Mouse (Mus musculus) CH12.LX (cell line): ENCODE measurements at regions not wholly inside any gene's neighbourhood (a gene's known extent, or its start where the extent isn't known, plus 50 kb on each side); places are given as distances from the start of the nearest gene placed in this dataset.

Experiments
- DNase-seq: peaks from one replicate; pipeline ENCODE4 v3.0.0-alpha.2; 2013; ENCODE audit errors: extremely low read depth
- H3K27ac ChIP-seq: 2 replicates; pipeline ENCODE4 v1.5.1; 2012; ENCODE audit warnings: low read depth, mild to moderate bottlenecking, control low read depth, moderate library complexity; ENCODE audit not compliant: insufficient read depth
- H3K27me3 ChIP-seq: replicated peaks from 2 replicates; pipeline ENCODE3; 2012; ENCODE audit warnings: inconsistent platforms
- H3K36me3 ChIP-seq, 2 experiments: replicated peaks in 1 of 2; 2 replicates each; pipeline versions ENCODE3 to v1.6.1; 2012; ENCODE audit warnings: inconsistent platforms in 1 of 2, low read length in 1 of 2, mild to moderate bottlenecking in 1 of 2, mixed read lengths in 1 of 2, moderate library complexity in 1 of 2; ENCODE audit not compliant: control insufficient read depth in 1 of 2, insufficient read depth in 1 of 2
- H3K4me1 ChIP-seq, 2 experiments: 2 replicates each; pipeline ENCODE4 v1.6.1; 2012; ENCODE audit warnings: inconsistent platforms in 1 of 2, moderate library complexity in 1 of 2; ENCODE audit not compliant: insufficient read depth in 2 of 2, control insufficient read depth in 1 of 2
- H3K4me2 ChIP-seq: 2 replicates; pipeline ENCODE4 v1.6.1; 2012; ENCODE audit warnings: low read depth, mild to moderate bottlenecking, control low read depth; ENCODE audit not compliant: poor library complexity, insufficient read depth, severe bottlenecking
- H3K4me3 ChIP-seq, 3 experiments: fragments of 150-350 bp in 1 of 3; sonication (generic) in 1 of 3; replicated peaks in 1 of 3; 2 replicates each; pipeline versions ENCODE3 to v1.5.1; 2011 to 2012; ENCODE audit warnings: low read depth in 2 of 3, low read length in 2 of 3, mild to moderate bottlenecking in 2 of 3, moderate library complexity in 2 of 3, control low read depth in 1 of 3, improper control_type of control experiment in 1 of 3, inconsistent platforms in 1 of 3, mixed read lengths in 1 of 3; ENCODE audit not compliant: poor library complexity in 1 of 3
- H3K79me2 ChIP-seq: replicated peaks from 2 replicates; pipeline ENCODE4 v1.6.1; 2012; ENCODE audit warnings: mild to moderate bottlenecking, moderate library complexity; ENCODE audit not compliant: control insufficient read depth, poor library complexity, insufficient read depth, severe bottlenecking; ENCODE audit errors: extremely low read depth
- H3K9ac ChIP-seq: 2 replicates; pipeline ENCODE4 v1.6.1; 2012; ENCODE audit warnings: low read depth, mild to moderate bottlenecking, control low read depth, moderate library complexity; ENCODE audit not compliant: insufficient read depth
- H3K9me3 ChIP-seq: replicated peaks from 2 replicates; pipeline ENCODE3; 2012; ENCODE audit warnings: low read length, inconsistent platforms, mixed read lengths
- BHLHE40 ChIP-seq: IDR thresholded peaks from 2 replicates; pipeline ENCODE4 v1.6.1; 2011; ENCODE audit warnings: mild to moderate bottlenecking, low read depth, low read length, improper control_type of control experiment
- CHD2 ChIP-seq: IDR thresholded peaks from 2 replicates; pipeline ENCODE4 v1.6.1; 2011; ENCODE audit warnings: low read length, improper control_type of control experiment
- ELF1 ChIP-seq: IDR thresholded peaks from 2 replicates; pipeline ENCODE4 v1.6.1; 2014; ENCODE audit warnings: low read depth, mild to moderate bottlenecking, inconsistent platforms, low read length, improper control_type of control experiment
- EP300 ChIP-seq: IDR thresholded peaks from 2 replicates; pipeline ENCODE4 v1.6.1; 2011; ENCODE audit warnings: low read length, improper control_type of control experiment
- HCFC1 ChIP-seq: IDR thresholded peaks from 2 replicates; pipeline ENCODE4 v1.6.1; 2012; ENCODE audit warnings: low read depth, mild to moderate bottlenecking, inconsistent platforms, low read length, improper control_type of control experiment
- JUND ChIP-seq: conservative IDR thresholded peaks from 2 replicates; pipeline ENCODE4 v1.6.1; 2011; ENCODE audit warnings: low read depth, low read length, improper control_type of control experiment
- MAFK ChIP-seq: IDR thresholded peaks from 2 replicates; pipeline ENCODE4 v1.6.1; 2011; ENCODE audit warnings: low read length, improper control_type of control experiment; ENCODE audit not compliant: insufficient replicate concordance
- MXI1 ChIP-seq: IDR thresholded peaks from 2 replicates; pipeline ENCODE4 v1.6.1; 2011; ENCODE audit warnings: mild to moderate bottlenecking, low read depth, low read length, improper control_type of control experiment
- NRF1 ChIP-seq: IDR thresholded peaks from 2 replicates; pipeline ENCODE4 v1.6.1; 2014; ENCODE audit warnings: low read depth, mild to moderate bottlenecking, inconsistent platforms, low read length, improper control_type of control experiment, moderate library complexity
- POLR2A ChIP-seq: IDR thresholded peaks from 2 replicates; pipeline ENCODE4 v1.6.1; 2011; ENCODE audit warnings: low read depth, mild to moderate bottlenecking, improper control_type of control experiment, low read length
- POLR2AphosphoS2 ChIP-seq: IDR thresholded peaks from 2 replicates; pipeline ENCODE4 v1.6.1; 2011; ENCODE audit warnings: low read depth, low read length, improper control_type of control experiment
- RAD21 ChIP-seq: IDR thresholded peaks from 2 replicates; pipeline ENCODE4 v1.6.1; 2011; ENCODE audit warnings: low read depth, mild to moderate bottlenecking, low read length, improper control_type of control experiment, moderate library complexity
- TCF12 ChIP-seq: IDR thresholded peaks from 2 replicates; pipeline ENCODE4 v1.6.1; 2014; ENCODE audit warnings: low read depth, mild to moderate bottlenecking, inconsistent platforms, low read length, improper control_type of control experiment
- USF1 ChIP-seq: IDR thresholded peaks from 2 replicates; pipeline ENCODE4 v1.6.1; 2014; ENCODE audit warnings: low read depth, mild to moderate bottlenecking, inconsistent platforms, low read length, improper control_type of control experiment
- ZC3H11A ChIP-seq: IDR thresholded peaks from 2 replicates; pipeline ENCODE4 v1.6.1; 2012; ENCODE audit warnings: low read depth, mild to moderate bottlenecking, inconsistent platforms, low read length, improper control_type of control experiment
- ZKSCAN1 ChIP-seq: IDR thresholded peaks from 2 replicates; pipeline ENCODE4 v1.6.1; 2012; ENCODE audit warnings: low read depth, inconsistent platforms, low read length, improper control_type of control experiment, borderline replicate concordance
- ZMIZ1 ChIP-seq: IDR thresholded peaks from 2 replicates; pipeline ENCODE4 v1.6.1; 2012; ENCODE audit warnings: low read depth, mild to moderate bottlenecking, inconsistent platforms, low read length, improper control_type of control experiment
- ZNF384 ChIP-seq: IDR thresholded peaks from 2 replicates; pipeline ENCODE4 v1.6.1; 2012; ENCODE audit warnings: low read depth, low read length, improper control_type of control experiment, inconsistent platforms
- dilution Hi-C: fragments of 300-500 bp; cut with MboI; formaldehyde crosslinking; loops from 2 replicates; pipeline ENCODE4 v1.14.3; 2020; ENCODE audit warnings: low sequenced_read_pairs; ENCODE audit not compliant: extremely low pct_unique_long_range_greater_than_20kb, extremely low pct_ligation_motif_present
- in situ Hi-C: fragments of 300-500 bp; cut with MboI; formaldehyde crosslinking; loops from 3 replicates; pipeline ENCODE4 v1.14.3; 2019; ENCODE audit warnings: low sequenced_read_pairs, low pct_ligation_motif_present, low pct_unique_long_range_greater_than_20kb, mixed read lengths

DNA sequence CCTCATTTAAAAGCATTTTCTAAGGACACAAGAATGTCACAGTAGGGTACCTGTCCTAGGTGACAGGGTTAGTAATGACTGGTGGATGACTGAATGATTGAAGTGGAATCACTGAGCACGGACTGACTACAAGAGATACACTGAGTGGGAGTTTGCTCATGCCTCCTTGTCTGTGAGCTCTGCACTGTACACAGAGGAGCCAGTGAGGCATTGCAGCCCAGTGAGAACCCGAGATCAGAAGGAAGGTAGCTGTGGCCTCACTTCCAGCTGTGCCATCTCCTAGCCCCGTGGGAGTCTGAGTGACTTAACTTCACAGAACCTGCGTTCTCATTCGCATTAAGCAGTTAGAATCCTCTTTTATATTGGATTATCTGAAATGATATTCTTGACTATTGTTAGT, 148.8 kb upstream of the P2ry1 start:
- no peak overlapping the region for H3K9ac ChIP-seq
- dilution Hi-C loops (no loop called here), in situ Hi-C loops (no loop called here)
- H3K36me3 ChIP-seq = no peaks in the 10 kb centered on the region
- H3K27me3 ChIP-seq = no peaks in the 10 kb centered on the region
- no peaks in the 10 kb centered on the region for H3K9me3 ChIP-seq
- H3K79me2 ChIP-seq = no peaks in the 10 kb centered on the region
- no peak overlapping the region for H3K4me2 ChIP-seq
- TF ChIP-seq POLR2AphosphoS2 (no peak), EP300 (no peak), TCF12 (no peak), HCFC1 (no peak), POLR2A (no peak), ZNF384 (no peak), NRF1 (no peak), ZC3H11A (no peak), ELF1 (no peak), ZKSCAN1 (no peak), ZMIZ1 (no peak), USF1 (no peak), BHLHE40 (no peak), CHD2 (no peak), MXI1 (no peak), JUND (no peak), RAD21 (no peak)
- no peak for DNase-seq
- H3K4me1 ChIP-seq = no peaks in the 10 kb centered on the region
- H3K4me3 ChIP-seq = no peak overlapping the region
- no peak overlapping the region for H3K27ac ChIP-seq

DNA sequence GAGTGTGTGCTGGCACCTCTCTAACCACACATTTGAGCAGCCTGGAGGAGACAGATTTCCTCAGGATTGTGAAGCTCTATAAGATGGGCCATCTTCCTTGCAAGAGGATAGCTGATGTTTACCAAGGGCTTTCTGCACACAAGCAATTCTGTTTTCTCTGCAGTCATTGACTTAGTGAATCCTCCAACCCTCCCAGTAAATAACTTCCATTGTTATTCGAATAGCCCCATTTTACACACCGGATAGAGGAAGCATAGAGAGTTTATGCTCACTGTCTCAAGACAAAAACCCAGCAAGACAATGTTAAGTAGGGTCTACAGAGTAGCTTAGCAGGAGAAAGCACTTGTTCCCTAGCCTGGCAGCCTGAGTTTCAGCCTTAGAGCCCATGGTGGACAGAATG, 146.9 kb upstream of the P2ry1 start:
- H3K36me3 ChIP-seq = no peaks in the 10 kb centered on the region
- H3K9ac ChIP-seq = no peak overlapping the region
- dilution Hi-C loops (no loop called here), in situ Hi-C loops (no loop called here)
- H3K4me2 ChIP-seq = no peak overlapping the region
- H3K4me3 ChIP-seq = no peak overlapping the region
- H3K79me2 ChIP-seq = no peaks in the 10 kb centered on the region
- no peaks in the 10 kb centered on the region for H3K27me3 ChIP-seq
- DNase-seq = no peak
- H3K4me1 ChIP-seq = no peaks in the 10 kb centered on the region
- no peak for TF ChIP-seq MAFK
- TF ChIP-seq POLR2A = no peak
- TF ChIP-seq NRF1 = no peak
- no peaks in the 10 kb centered on the region for H3K9me3 ChIP-seq
- H3K27ac ChIP-seq = no peak overlapping the region
